Mouse (Mus musculus) forebrain, embryonic 12.5 days (tissue): ENCODE results near the gene Ryr2. TPM values are rescaled to one million over a fixed set of nuclear protein-coding genes. Genes with fewer than 3 reads are reported as not detected.

Experiments
- ATAC-seq: fragments of 200-750 bp; cut with Nextera tagmentation; 2 replicates; pipeline ENCODE4 v1.8.0; 2017; ENCODE audit warnings: moderate TSS enrichment; ENCODE audit not compliant: low FRiP score
- H3K27ac ChIP-seq: fragments of 300-500 bp; sonication (generic); 2 replicates; pipeline ENCODE4 v1.5.1; 2016; ENCODE audit warnings: mild to moderate bottlenecking
- H3K27me3 ChIP-seq: fragments of 300-500 bp; sonication (generic); 2 replicates; pipeline ENCODE4 v1.6.1; 2016; ENCODE audit warnings: mild to moderate bottlenecking
- H3K36me3 ChIP-seq: fragments of 300-500 bp; sonication (generic); replicated peaks from 2 replicates; pipeline ENCODE4 v1.6.1; 2016; ENCODE audit warnings: mild to moderate bottlenecking
- H3K4me1 ChIP-seq: fragments of 300-500 bp; sonication (generic); 2 replicates; pipeline ENCODE4 v1.6.1; 2016
- H3K4me2 ChIP-seq: fragments of 300-500 bp; sonication (generic); 2 replicates; pipeline ENCODE4 v1.6.1; 2016; ENCODE audit warnings: mild to moderate bottlenecking, moderate library complexity
- H3K4me3 ChIP-seq: fragments of 300-500 bp; sonication (generic); replicated peaks from 2 replicates; pipeline ENCODE4 v1.5.1; 2016; ENCODE audit warnings: mild to moderate bottlenecking
- H3K9ac ChIP-seq: fragments of 300-500 bp; sonication (generic); 2 replicates; pipeline ENCODE4 v1.6.1; 2016; ENCODE audit warnings: mild to moderate bottlenecking
- H3K9me3 ChIP-seq: fragments of 300-500 bp; sonication (generic); 2 replicates; pipeline ENCODE4 v1.6.1; 2016
- WGBS: fragments of 180-500 bp; shearing (Covaris S2); methylation state at CpG from one replicate; pipeline ENCODE4 v1.1.7; 2016; 5-methylcytosine and 5-hydroxymethylcytosine counted together
- polyA plus RNA-seq: library from polyadenylated mRNA; unstranded; fragments of >200 nt; fragmentation: Nextera tagmentation; extraction: Ambion mirVana; gene quantifications from 2 replicates; pipeline ENCODE4 v1.2.1, GENCODE M21; 2016

Ryr2 gene
- polyA plus RNA-seq, 1 experiment from 2014 or later = 0.37 TPM

DNA sequence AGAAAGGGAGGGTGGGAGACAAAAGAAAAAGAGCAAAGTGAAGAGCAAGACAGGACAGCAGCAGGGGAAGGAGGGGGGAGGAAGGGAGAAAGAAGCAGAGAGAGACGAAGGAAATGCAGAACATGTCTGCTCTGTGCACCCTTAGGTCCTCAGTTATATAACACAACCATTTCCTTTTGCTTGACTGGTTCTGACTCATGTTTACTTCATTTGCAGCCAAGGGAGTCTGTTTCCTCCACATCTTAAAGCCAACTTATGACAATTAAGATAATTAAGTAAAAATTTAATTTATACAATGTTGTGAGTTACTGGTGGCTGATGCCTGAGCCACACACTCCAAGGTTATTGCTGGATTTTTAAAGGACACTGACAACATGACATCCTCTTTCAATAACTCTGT, 569.9 kb downstream of the Ryr2 start:
- WGBS = 94% methylated on average over 1 of the region's 1 CpGs
- no peak for ATAC-seq
- H3K4me1 ChIP-seq = no peaks in the 10 kb centered on the region
- H3K9ac ChIP-seq = no peak overlapping the region
- H3K4me2 ChIP-seq = no peak overlapping the region
- no peaks in the 10 kb centered on the region for H3K27me3 ChIP-seq
- no peaks in the 10 kb centered on the region for H3K36me3 ChIP-seq
- H3K9me3 ChIP-seq = no peaks in the 10 kb centered on the region
- no peak overlapping the region for H3K4me3 ChIP-seq
- no peak overlapping the region for H3K27ac ChIP-seq

DNA sequence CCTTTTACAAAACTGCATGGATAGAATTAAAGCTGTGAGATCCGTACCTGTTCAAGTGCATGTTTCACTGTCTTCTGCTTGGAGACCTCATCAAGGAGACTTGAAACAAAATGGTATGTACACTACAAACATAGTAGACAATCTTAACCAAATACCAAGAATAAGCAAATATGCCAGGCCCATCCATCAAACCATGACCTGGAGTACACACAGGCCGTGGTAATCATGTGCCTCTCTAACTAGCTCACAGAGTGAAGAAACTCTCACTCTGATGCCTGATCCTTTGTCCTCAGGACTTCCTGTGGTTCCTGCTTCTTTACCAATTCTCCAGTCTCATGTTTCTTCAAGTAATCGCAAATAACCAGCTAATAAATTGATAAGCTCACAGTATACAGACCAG, 570.9 kb downstream of the Ryr2 start:
- Histone ChIP-seq H3K9ac (no peak overlapping the region), H3K4me1 (no peaks in the 10 kb centered on the region), H3K27ac (no peak overlapping the region), H3K27me3 (no peaks in the 10 kb centered on the region), H3K36me3 (no peaks in the 10 kb centered on the region), H3K4me3 (no peak overlapping the region), H3K9me3 (no peaks in the 10 kb centered on the region), H3K4me2 (no peak overlapping the region)
- no peak for ATAC-seq
- 83% methylated on average over 3 of the region's 3 CpGs for WGBS

DNA sequence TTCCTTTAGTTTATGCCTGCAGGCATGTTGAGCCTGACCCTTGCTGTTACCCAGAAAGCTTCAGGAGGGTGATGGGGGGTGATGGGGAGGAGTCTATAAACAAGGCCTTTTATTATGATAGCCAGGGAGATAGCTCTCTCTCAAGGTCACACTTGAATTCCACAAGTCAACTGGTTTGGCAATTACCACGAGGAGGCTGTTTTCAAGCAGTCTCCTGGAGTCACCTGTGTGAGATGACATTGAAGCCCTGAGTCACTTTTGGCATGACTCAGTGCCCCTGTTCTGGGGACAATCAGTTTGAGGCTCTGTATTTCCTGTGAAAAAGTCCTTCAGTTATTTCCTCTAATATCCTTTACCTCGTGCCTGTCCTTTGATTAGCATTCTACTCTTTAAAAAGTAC, 573.5 kb downstream of the Ryr2 start:
- no peak overlapping the region for H3K4me3 ChIP-seq
- H3K27me3 ChIP-seq = no peaks in the 10 kb centered on the region
- H3K4me1 ChIP-seq = no peaks in the 10 kb centered on the region
- no peak for ATAC-seq
- 56% methylated on average over 2 of the region's 2 CpGs for WGBS
- no peak overlapping the region for H3K9ac ChIP-seq
- H3K4me2 ChIP-seq = no peak overlapping the region
- H3K27ac ChIP-seq = no peak overlapping the region
- no peaks in the 10 kb centered on the region for H3K36me3 ChIP-seq
- H3K9me3 ChIP-seq = no peaks in the 10 kb centered on the region

- WGBS = 89% methylated on average over 7 of the region's 7 CpGs
Observed at GRCm38 (mm10) chr13:11532014-11532890, 574.5 kb downstream of the Ryr2 start.

GRCm38 (mm10) chr13:11523612-11524011, 583.1 kb downstream of the Ryr2 start:
- H3K9ac ChIP-seq = no peak overlapping the region
- no peaks in the 10 kb centered on the region for H3K9me3 ChIP-seq
- H3K36me3 ChIP-seq = no peaks in the 10 kb centered on the region
- ATAC-seq = no peak
- no peak overlapping the region for H3K27ac ChIP-seq
- no peaks in the 10 kb centered on the region for H3K27me3 ChIP-seq
- H3K4me1 ChIP-seq = no peaks in the 10 kb centered on the region
- WGBS = 90% methylated on average over 4 of the region's 4 CpGs
- H3K4me2 ChIP-seq = no peak overlapping the region
- no peak overlapping the region for H3K4me3 ChIP-seq

More at GRCm38 (mm10) chr13:11532014-11532890, 574.5 kb downstream of the Ryr2 start:
- Histone ChIP-seq H3K4me3 (no peak overlapping the region), H3K27ac (no peak overlapping the region), H3K9me3 (no peaks in the 10 kb centered on the region), H3K36me3 (no peaks in the 10 kb centered on the region), H3K9ac (no peak overlapping the region), H3K4me1 (no peaks in the 10 kb centered on the region), H3K4me2 (no peak overlapping the region), H3K27me3 (no peaks in the 10 kb centered on the region)
- no peak for ATAC-seq

GRCm38 (mm10) chr13:11520765-11521164, 586.0 kb downstream of the Ryr2 start:
- WGBS = 99% methylated on average over 2 of the region's 2 CpGs
- no peak for ATAC-seq
- Histone ChIP-seq H3K9ac (no peak overlapping the region), H3K36me3 (no peaks in the 10 kb centered on the region), H3K9me3 (no peaks in the 10 kb centered on the region), H3K4me3 (no peak overlapping the region), H3K4me2 (no peak overlapping the region), H3K4me1 (no peaks in the 10 kb centered on the region), H3K27me3 (no peaks in the 10 kb centered on the region), H3K27ac (no peak overlapping the region)

DNA sequence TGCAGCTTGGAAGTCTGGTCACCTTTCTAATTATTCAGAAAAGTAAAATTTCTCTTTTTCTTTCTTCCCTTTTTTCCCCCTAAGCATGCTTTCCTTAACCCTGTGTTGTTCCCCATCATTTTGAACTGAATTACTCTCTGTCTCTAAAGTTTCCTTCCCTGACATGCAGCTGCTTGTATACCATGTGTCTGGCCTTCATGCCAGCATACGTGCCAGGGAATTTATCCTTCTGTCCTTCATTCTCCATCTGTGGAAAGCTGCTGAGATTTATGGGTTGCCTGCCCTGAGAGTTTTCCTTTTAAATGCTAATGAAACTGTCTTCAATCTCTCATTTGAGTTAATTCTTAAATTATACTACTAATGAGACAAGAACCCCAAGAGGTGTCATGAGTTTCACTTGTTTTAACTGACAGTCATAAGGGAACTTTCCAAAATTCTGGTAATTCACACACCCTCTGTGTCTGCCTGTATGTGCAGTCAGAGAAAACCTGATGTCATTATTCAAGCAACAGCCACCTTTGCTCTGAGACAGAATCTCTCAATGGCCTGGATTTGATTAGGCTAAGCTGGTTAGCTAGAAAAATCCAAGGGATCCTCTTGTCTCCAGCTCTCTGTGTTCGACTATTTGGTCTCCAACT, 595.1 kb downstream of the Ryr2 start:
- Histone ChIP-seq H3K36me3 (no peaks in the 10 kb centered on the region), H3K4me3 (no peak overlapping the region), H3K9ac (no peak overlapping the region), H3K27me3 (no peaks in the 10 kb centered on the region), H3K4me2 (no peak overlapping the region), H3K9me3 (no peaks in the 10 kb centered on the region), H3K27ac (no peak overlapping the region), H3K4me1 (no peaks in the 10 kb centered on the region)
- 66% methylated on average over 2 of the region's 2 CpGs for WGBS
- no peak for ATAC-seq

Other genes with a start within 250 kb of the Ryr2 start
- gene Mtr, start 151.2 kb upstream of the Ryr2 start, polyA plus RNA-seq = 11.6 and 13.4 TPM in 2 replicates
- 0.79 and 1.6 TPM in 2 replicates for gene Actn2, start 233.8 kb upstream of the Ryr2 start, polyA plus RNA-seq